Mouse (Mus musculus) cortical plate, adult 2 months (tissue): ENCODE results near the gene Gmpr.

Experiments
- CTCF ChIP-seq: fragments of 200-500 bp; IDR thresholded peaks from 2 replicates; pipeline ENCODE4 v1.5.1; 2011; ENCODE audit warnings: mild to moderate bottlenecking, control low read depth, low read length; ENCODE audit not compliant: insufficient read depth; ENCODE audit errors: extremely low read depth
- POLR2A ChIP-seq: fragments of 200-500 bp; IDR thresholded peaks from 2 replicates; pipeline ENCODE4 v1.6.1; 2011; ENCODE audit warnings: mild to moderate bottlenecking, low read length, control low read depth; ENCODE audit not compliant: insufficient read depth; ENCODE audit errors: extremely low read depth

- TF ChIP-seq CTCF, result no peak
- TF ChIP-seq POLR2A, result no peak
These were observed 9.5 kb downstream of the Gmpr start for GRCm38 (mm10) chr13:45516501-45517393.
